ENCODE assay signal across 25 mouse cellular contexts in genomic region chr13:113938561-113938960, GRCm38 (mm10).
DNase-seq lines count a peak whose midpoint lies in the region; ATAC-seq and TF ChIP-seq lines count a peak whose summit lies in the region.
"Had no signal": no experiment of that assay in that cellular context is flagged by ENCODE, and none has a peak within 500 bp of the region (broad histone marks: within the 10 kb centered on the region; RNA-seq: fewer than 3 reads in every experiment).

No protein-coding gene starts in this region.

- intact Hi-C loops in gastrocnemius, postnatal 36 days (cut with DNase I) = no loop called here

- no peak overlapping the region for H3K9ac ChIP-seq in hindbrain, embryonic 13.5 days
- H3K9ac ChIP-seq: embryonic facial prominence, embryonic 13.5 days; forebrain, embryonic 13.5 days; heart, embryonic 12.5 days; hindbrain, embryonic 15.5 days had no signal

- H3K9me3 ChIP-seq in G1E (replicated peaks) = no peaks in the 10 kb centered on the region
- no peaks in the 10 kb centered on the region for H3K9me3 ChIP-seq in embryonic facial prominence, embryonic 10.5 days
- no peaks in the 10 kb centered on the region for H3K9me3 ChIP-seq in hindbrain, embryonic 13.5 days
- H3K9me3 ChIP-seq: embryonic facial prominence, embryonic 13.5 days; forebrain, embryonic 10.5 days; forebrain, embryonic 13.5 days; heart, embryonic 12.5 days; hindbrain, embryonic 15.5 days had no signal

- H3K4me2 ChIP-seq in hindbrain, embryonic 13.5 days = no peak overlapping the region
- H3K4me2 ChIP-seq: embryonic facial prominence, embryonic 13.5 days; forebrain, embryonic 13.5 days; heart, embryonic 12.5 days; hindbrain, embryonic 15.5 days had no signal

- DNase-seq in gastrocnemius, postnatal 25 days = peak; percentile 7
- DNase-seq in gastrocnemius, postnatal 36 days = no peak
- DNase-seq in G1E (ENCODE audit: low spot score) = no peak
- peak; percentile 17 for DNase-seq in embryonic facial prominence, embryonic 10.5 days (ENCODE audit: low spot score)
- peak; percentile 39 for DNase-seq in forelimb bud, embryonic 11.5 days (ENCODE audit: low read depth, low spot score)
- DNase-seq in frontal cortex, postnatal 25 days (ENCODE audit: low spot score in 2 of 2) = no peak
- DNase-seq in spleen, postnatal 10 days (ENCODE audit: low spot score in 2 of 2) = no peak
- DNase-seq: adrenal gland, adult 8-10 months; adrenal gland, postnatal 25 days; cerebellum, adult 11-12 months; cerebellum, adult 9-10 months; cerebellum, postnatal 14 days; heart, postnatal 14 days; heart, postnatal 4 days; kidney, adult 2 months had no signal

- peak overlapping the region; percentile 63; the same call in 1 of the 2 replicates for H3K4me3 ChIP-seq in G1E (ENCODE audit: low read depth, low read length)
- H3K4me3 ChIP-seq in embryonic facial prominence, embryonic 10.5 days = no peak overlapping the region
- no peak overlapping the region for H3K4me3 ChIP-seq in hindbrain, embryonic 13.5 days
- H3K4me3 ChIP-seq: embryonic facial prominence, embryonic 13.5 days; forebrain, embryonic 10.5 days; forebrain, embryonic 13.5 days; heart, embryonic 12.5 days; hindbrain, embryonic 15.5 days had no signal

- H3K4me1 ChIP-seq in G1E (ENCODE audit: insufficient read depth, low read depth, low read length) = peaks cover 53% of the 10 kb centered on the region
- H3K4me1 ChIP-seq in embryonic facial prominence, embryonic 10.5 days = peaks cover 7% of the 10 kb centered on the region; the same call in 1 of the 2 replicates
- H3K4me1 ChIP-seq in hindbrain, embryonic 13.5 days (replicated peaks) = 0 out of 2 replicates have a peak, but pooled peaks cover 4% of the 10 kb centered on the region
- H3K4me1 ChIP-seq: forebrain, embryonic 10.5 days; forebrain, embryonic 13.5 days; hindbrain, embryonic 15.5 days had no signal

- no peak for ATAC-seq in G1E (ENCODE audit: extremely low read depth, insufficient number of reproducible peaks, low FRiP score, poor library complexity, severe bottlenecking)
- no peak for ATAC-seq in hindbrain, embryonic 13.5 days (ENCODE audit: low FRiP score)
- ATAC-seq: activated CD4-positive, CD25-positive, alpha-beta regulatory T cell, adult 4 months; CD4-positive, CD25-positive, alpha-beta regulatory T cell, adult 4 months; forebrain, embryonic 13.5 days; forebrain, embryonic 16.5 days; intestine, postnatal 0 days had no signal

- no peak overlapping the region for H3K27ac ChIP-seq in embryonic facial prominence, embryonic 10.5 days (replicated peaks)
- H3K27ac ChIP-seq in hindbrain, embryonic 13.5 days = no peak overlapping the region
- H3K27ac ChIP-seq: embryonic facial prominence, embryonic 13.5 days; forebrain, embryonic 10.5 days; forebrain, embryonic 13.5 days; hindbrain, embryonic 15.5 days had no signal

- no peaks in the 10 kb centered on the region for H3K27me3 ChIP-seq in G1E (ENCODE audit: insufficient read depth, low read length)
- no peaks in the 10 kb centered on the region for H3K27me3 ChIP-seq in embryonic facial prominence, embryonic 10.5 days (replicated peaks; ENCODE audit: low read depth, poor library complexity, severe bottlenecking)
- H3K27me3 ChIP-seq in hindbrain, embryonic 13.5 days = 0 out of 2 replicates have a peak, but pooled peaks cover 4% of the 10 kb centered on the region
- H3K27me3 ChIP-seq: embryonic facial prominence, embryonic 13.5 days; forebrain, embryonic 13.5 days; heart, embryonic 12.5 days; hindbrain, embryonic 15.5 days had no signal

- H3K36me3 ChIP-seq in G1E (replicated peaks) = peaks cover 50% of the 10 kb centered on the region
- H3K36me3 ChIP-seq in embryonic facial prominence, embryonic 10.5 days (replicated peaks) = no peaks in the 10 kb centered on the region
- no peaks in the 10 kb centered on the region for H3K36me3 ChIP-seq in hindbrain, embryonic 13.5 days
- H3K36me3 ChIP-seq: embryonic facial prominence, embryonic 13.5 days; forebrain, embryonic 10.5 days; hindbrain, embryonic 15.5 days had no signal

- 65% methylated on average over 9 of the region's 9 CpGs for WGBS in embryonic facial prominence, embryonic 10.5 days
- 85% methylated on average over 9 of the region's 9 CpGs for whole genome bisulfite sequencing in hindbrain, embryonic 13.5 days

- TF ChIP-seq CTCF in G1E (IDR thresholded peaks at IDR 0.05; ENCODE audit: low read depth, low read length) = no peak

Comparison
In these comparisons a context has a peak if more than half of its experiments do, and no peak if none do; other contexts are left out.
1. DNase-seq: peak in gastrocnemius, postnatal 25 days (single experiment), embryonic facial prominence, embryonic 10.5 days (single experiment) and forelimb bud, embryonic 11.5 days (single experiment); none in gastrocnemius, postnatal 36 days (0 of 2), G1E (single experiment), frontal cortex, postnatal 25 days (0 of 2) and spleen, postnatal 10 days (0 of 2).